Mouse (Mus musculus): Measurements from ENCODE around the gene Slc25a53.

- peak; percentile 67; the same call in 1 of the 2 replicates for TF ChIP-seq CTCF (IDR thresholded peaks at IDR 0.05; ENCODE audit: borderline replicate concordance, extremely low read depth, insufficient read depth, insufficient read length)
- no peak for TF ChIP-seq POLR2A (IDR thresholded peaks at IDR 0.05; ENCODE audit: borderline replicate concordance, extremely low read depth, insufficient read depth, insufficient read length, poor library complexity, severe bottlenecking)
Measured at GRCm38 (mm10) chrX:137019310-137019709, 18.8 kb downstream of the Slc25a53 start.
